Mouse (Mus musculus) cortical plate, adult 2 months (tissue): Measurements from ENCODE around the gene Lsm10.

Experiments used
- CTCF ChIP-seq: fragments of 200-500 bp; IDR thresholded peaks from 2 replicates; pipeline ENCODE4 v1.5.1; 2011; ENCODE audit warnings: mild to moderate bottlenecking, control low read depth, low read length; ENCODE audit not compliant: insufficient read depth; ENCODE audit errors: extremely low read depth
- POLR2A ChIP-seq: fragments of 200-500 bp; IDR thresholded peaks from 2 replicates; pipeline ENCODE4 v1.6.1; 2011; ENCODE audit warnings: mild to moderate bottlenecking, low read length, control low read depth; ENCODE audit not compliant: insufficient read depth; ENCODE audit errors: extremely low read depth

- TF ChIP-seq POLR2A (no peak), CTCF (no peak)
Observed at GRCm38 (mm10) chr4:126130502-126130901, 34.1 kb downstream of the Lsm10 start.
